Mouse (Mus musculus) hindbrain, embryonic 13.5 days (tissue): ENCODE measurements at regions not wholly inside any gene's neighbourhood (a gene's known extent, or its start where the extent isn't known, plus 50 kb on each side); places are given as distances from the start of the nearest gene placed in this dataset.

Source experiments
- ATAC-seq: fragments of 200-750 bp; cut with Nextera tagmentation; 2 replicates; pipeline ENCODE4 v1.8.0; 2017; ENCODE audit warnings: moderate TSS enrichment; ENCODE audit not compliant: low FRiP score
- H3K27ac ChIP-seq: fragments of 300-500 bp; sonication (generic); 2 replicates; pipeline ENCODE4 v1.5.1; 2015; ENCODE audit warnings: inconsistent platforms, mild to moderate bottlenecking, moderate library complexity
- H3K27me3 ChIP-seq: fragments of 300-500 bp; sonication (generic); 2 replicates; pipeline ENCODE4 v1.6.1; 2015; ENCODE audit warnings: mild to moderate bottlenecking, inconsistent platforms
- H3K36me3 ChIP-seq: fragments of 300-500 bp; sonication (generic); 2 replicates; pipeline ENCODE4 v1.6.1; 2015; ENCODE audit warnings: mild to moderate bottlenecking, inconsistent platforms
- H3K4me1 ChIP-seq: fragments of 300-500 bp; sonication (generic); replicated peaks from 2 replicates; pipeline ENCODE4 v1.6.1; 2015; ENCODE audit warnings: inconsistent platforms
- H3K4me2 ChIP-seq: fragments of 300-500 bp; sonication (generic); 2 replicates; pipeline ENCODE4 v1.6.1; 2015; ENCODE audit warnings: inconsistent platforms, mild to moderate bottlenecking, moderate library complexity
- H3K4me3 ChIP-seq: fragments of 300-500 bp; sonication (generic); 2 replicates; pipeline ENCODE4 v1.5.1; 2015; ENCODE audit warnings: mild to moderate bottlenecking, inconsistent platforms
- H3K9ac ChIP-seq: fragments of 300-500 bp; sonication (generic); 2 replicates; pipeline ENCODE4 v1.6.1; 2015; ENCODE audit warnings: mild to moderate bottlenecking, inconsistent platforms
- H3K9me3 ChIP-seq: fragments of 300-500 bp; sonication (generic); 2 replicates; pipeline ENCODE4 v1.6.1; 2016; ENCODE audit warnings: inconsistent platforms
- WGBS: fragments of 180-500 bp; shearing (Covaris S2); methylation state at CpG from one replicate; pipeline ENCODE4 v1.1.7; 2015; 5-methylcytosine and 5-hydroxymethylcytosine counted together

GRCm38 (mm10) chr5:39824680-39825079, 69.4 kb upstream of the Hs3st1 start:
- H3K4me1 ChIP-seq: no peaks in the 10 kb centered on the region
- 55% methylated on average over 2 of the region's 2 CpGs for WGBS
- no peak overlapping the region for H3K4me3 ChIP-seq
- H3K36me3 ChIP-seq: no peaks in the 10 kb centered on the region
- no peaks in the 10 kb centered on the region for H3K27me3 ChIP-seq
- no peak for ATAC-seq
- no peaks in the 10 kb centered on the region for H3K9me3 ChIP-seq
- H3K9ac ChIP-seq: no peak overlapping the region
- H3K4me2 ChIP-seq: no peak overlapping the region
- H3K27ac ChIP-seq: no peak overlapping the region

- ATAC-seq: no peak
- no peaks in the 10 kb centered on the region for H3K4me1 ChIP-seq
- no peak overlapping the region for H3K4me2 ChIP-seq
- H3K4me3 ChIP-seq: no peak overlapping the region
- H3K36me3 ChIP-seq: no peaks in the 10 kb centered on the region
- H3K9ac ChIP-seq: no peak overlapping the region
- H3K9me3 ChIP-seq: no peaks in the 10 kb centered on the region
- 89% methylated on average over 4 of the region's 4 CpGs for WGBS
- no peaks in the 10 kb centered on the region for H3K27me3 ChIP-seq
- H3K27ac ChIP-seq: no peak overlapping the region
Measured at GRCm38 (mm10) chr5:39806643-39807042, 51.4 kb upstream of the Hs3st1 start.
